Mouse (Mus musculus) left cerebral cortex, adult 8-10 months (tissue): ENCODE results near the gene Sigmar1. TPM values are rescaled to one million over a fixed set of nuclear protein-coding genes. Genes with fewer than 3 reads are reported as not detected.
A peak's percentile ranks its signal among the peaks of the same experiment; 100 is the strongest.

Source experiments
- DNase-seq, 2 experiments: peaks; one replicate each; pipeline ENCODE4 v3.0.0; 2022; ENCODE audit warnings: low spot score in 2 of 2
- total RNA-seq, 4 experiments: library from RNA; stranded (reverse); gene quantifications; 2 replicates each; pipeline ENCODE4 v1.2.4; 2022

Sigmar1 gene
- total RNA-seq, 4 experiments from 2014 or later: 49.7 to 59.2 (median 54.4) TPM

DNA sequence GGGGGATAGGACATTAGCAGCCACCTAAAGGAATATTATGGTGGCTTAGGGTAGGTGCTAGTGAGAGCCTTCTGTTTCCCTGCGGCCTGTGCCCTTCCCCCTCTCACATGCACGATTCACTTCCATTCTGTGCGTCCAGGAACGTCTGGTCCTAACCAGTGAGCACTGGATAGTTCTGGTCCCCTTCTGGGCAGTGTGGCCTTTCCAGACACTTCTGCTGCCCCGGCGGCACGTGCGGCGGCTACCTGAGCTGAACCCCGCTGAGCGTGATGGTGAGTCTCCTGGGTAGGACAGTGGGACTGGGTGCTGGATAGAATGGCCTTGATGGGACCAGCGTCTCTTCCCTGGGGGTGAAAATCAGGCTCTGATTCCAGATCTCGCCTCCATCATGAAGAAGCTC is 1.4 kb upstream of the Sigmar1 start:
- DNase-seq: no peak

GRCm38 (mm10) chr4:41756440-41756839 is 483 bp upstream of the Sigmar1 start:
- DNase-seq: no peak

DNA sequence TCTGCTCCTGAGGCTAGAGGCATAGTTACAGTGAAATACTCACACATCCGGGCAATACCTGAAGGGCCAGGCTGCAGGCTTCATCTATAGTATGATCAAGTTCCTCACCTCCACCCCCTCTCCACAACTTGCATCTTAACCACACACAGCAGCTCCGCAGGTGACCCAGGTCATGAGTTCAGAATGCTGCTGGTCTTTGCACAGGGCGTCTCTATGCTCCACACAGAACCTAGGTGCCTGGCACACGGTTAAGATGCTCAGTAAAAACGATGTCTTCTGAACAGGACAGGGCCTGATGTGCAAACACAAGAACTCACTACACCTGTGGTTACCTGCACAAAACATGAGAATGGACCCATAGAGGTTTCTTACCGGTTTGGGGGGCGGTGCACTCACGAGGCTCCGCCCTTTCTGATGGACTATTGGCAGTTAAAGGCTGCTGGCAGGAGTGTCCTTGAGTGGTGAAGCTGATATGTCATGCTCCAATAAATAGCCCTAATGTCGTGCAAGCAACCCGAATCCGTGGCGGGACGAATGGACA is 1.1 kb downstream of the Sigmar1 start, which contains the start of gene Galt:
Gene Galt (plus strand): TSS at position 432 of the 541 bp plus-strand sequence.
- DNase-seq: no peak

- DNase-seq: no peak
These were observed 10.9 kb downstream of the Sigmar1 start for GRCm38 (mm10) chr4:41745021-41745420.

- no peak for DNase-seq
These were observed 11.8 kb downstream of the Sigmar1 start for GRCm38 (mm10) chr4:41744131-41744530.

DNA sequence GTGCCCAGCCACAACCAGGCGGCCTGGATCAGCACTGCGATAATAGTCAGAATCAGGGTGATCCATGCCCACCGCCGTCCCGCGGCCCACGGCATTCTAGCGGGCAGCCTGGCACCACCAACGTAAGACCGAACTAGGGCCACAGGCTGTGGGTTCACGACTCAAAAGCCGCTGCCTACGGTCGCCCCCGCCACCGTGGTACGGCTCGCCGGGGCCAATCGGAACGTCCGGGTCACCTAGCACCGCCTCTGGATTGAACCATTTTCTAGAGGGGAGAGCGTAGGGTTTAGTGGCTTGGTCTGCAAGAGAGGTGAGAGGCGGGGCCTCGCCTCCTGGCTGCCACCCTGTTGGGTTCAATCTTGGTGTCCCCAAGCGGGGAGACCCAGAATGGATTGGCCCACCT is 14.8 kb downstream of the Sigmar1 start:
- peak; percentile 88 to 94 for DNase-seq

DNA sequence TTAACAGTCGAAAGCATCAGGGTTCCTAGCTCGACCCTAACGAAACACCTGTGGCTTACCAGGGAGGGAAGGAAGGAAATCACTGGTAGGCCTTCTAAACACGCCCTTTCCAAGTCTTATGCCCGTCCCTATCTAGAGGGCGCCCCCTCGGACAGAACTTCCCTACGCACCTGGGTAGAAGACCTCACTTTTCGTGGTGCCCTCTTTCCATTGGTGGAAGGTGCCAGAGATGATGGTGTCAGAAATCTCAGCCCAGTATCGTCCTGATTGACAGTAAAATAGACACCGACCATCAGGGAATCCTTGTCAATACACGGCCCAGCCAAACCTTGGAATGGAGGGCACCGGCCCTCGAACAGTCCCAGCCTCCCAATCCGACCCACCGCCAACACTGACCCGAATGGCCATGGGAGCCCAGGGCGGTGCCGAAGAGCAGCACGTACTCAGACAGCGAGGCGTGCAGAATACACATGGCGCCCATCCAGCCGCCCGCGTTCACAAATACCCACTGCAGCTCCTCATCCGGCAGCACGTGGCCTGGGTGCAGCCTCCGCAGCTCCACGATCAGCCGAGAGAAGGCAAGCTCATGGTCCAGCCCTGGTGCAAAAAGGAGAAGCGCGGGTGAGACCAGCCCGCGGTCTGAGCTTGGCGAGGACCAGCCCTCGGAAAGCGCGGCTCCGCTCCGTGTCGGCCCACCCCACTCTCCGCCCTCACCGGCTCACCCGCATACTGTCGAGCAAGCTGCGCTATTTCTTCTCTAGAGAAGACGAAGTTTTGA is 15.4 kb downstream of the Sigmar1 start:
- peak; percentile 57 to 81 for DNase-seq

GRCm38 (mm10) chr4:41739260-41739659 is 16.7 kb downstream of the Sigmar1 start:
- no peak for DNase-seq

DNA sequence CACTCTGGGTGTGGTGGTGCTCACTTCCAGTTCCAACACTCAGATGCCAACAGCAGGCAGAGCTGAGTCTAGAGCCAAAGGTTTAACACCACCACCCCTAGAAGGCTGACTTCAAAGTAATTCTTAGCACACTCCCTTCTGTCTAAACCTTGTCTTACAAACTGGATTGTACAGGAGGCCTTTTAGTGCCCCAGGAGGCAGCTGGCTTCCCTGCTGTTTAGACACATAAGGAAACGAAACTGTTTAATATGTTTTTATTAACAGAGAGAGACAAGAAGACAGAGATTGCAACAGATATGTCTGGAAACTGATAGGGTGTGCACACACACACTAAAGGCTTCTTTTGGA is 17.7 kb downstream of the Sigmar1 start:
- DNase-seq: no peak

DNA sequence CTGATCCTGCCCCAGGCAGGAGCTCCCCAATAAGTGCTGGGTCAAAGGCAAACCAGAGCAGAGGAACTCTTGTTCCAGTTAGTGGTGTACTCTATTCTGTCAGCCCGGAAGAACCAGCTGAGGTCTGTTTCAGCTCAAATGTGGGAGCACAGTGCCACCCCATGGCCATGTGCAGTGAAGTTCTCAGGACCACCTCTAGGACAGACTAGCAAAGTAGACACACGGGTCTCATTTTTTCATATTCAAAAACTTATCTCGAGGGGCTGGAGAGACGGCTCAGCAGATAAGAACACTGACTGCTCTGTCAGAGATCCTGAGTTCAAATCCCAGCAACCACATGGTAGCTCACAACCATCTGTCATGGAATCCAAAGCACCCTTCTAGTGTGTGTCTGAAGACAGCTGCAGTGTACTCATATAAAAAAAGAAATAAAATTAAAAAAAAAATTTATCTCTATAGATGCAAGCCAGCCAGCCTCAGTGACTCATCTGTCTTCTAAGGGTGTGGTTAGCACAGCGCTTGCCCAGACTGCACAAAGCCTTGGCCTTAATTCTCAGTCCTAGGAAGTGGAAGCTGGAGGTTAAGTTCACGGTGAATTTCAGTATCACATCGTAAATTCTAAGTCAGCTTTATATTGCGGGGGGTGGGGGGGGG is 18.2 kb downstream of the Sigmar1 start:
- DNase-seq: peak; percentile 60 to 62

GRCm38 (mm10) chr4:41731052-41731765 is 24.7 kb downstream of the Sigmar1 start, which contains the start of gene Arid3c:
Gene Arid3c (minus strand): TSS chr4:41731142.
- DNase-seq: no peak

GRCm38 (mm10) chr4:41726826-41727621 is 28.9 kb downstream of the Sigmar1 start:
- DNase-seq: no peak

- DNase-seq: peak; percentile 77 to 96
These were observed 33.0 kb downstream of the Sigmar1 start, which contains the start of gene Dctn3 for GRCm38 (mm10) chr4:41722918-41723351. Gene Dctn3 (minus strand): TSS chr4:41723170.

GRCm38 (mm10) chr4:41716834-41717233 is 39.1 kb downstream of the Sigmar1 start:
- no peak for DNase-seq

- DNase-seq: no peak
These were observed 40.4 kb downstream of the Sigmar1 start for GRCm38 (mm10) chr4:41715596-41715995.

- no peak for DNase-seq
These were observed 40.9 kb downstream of the Sigmar1 start for GRCm38 (mm10) chr4:41715082-41715481.

DNA sequence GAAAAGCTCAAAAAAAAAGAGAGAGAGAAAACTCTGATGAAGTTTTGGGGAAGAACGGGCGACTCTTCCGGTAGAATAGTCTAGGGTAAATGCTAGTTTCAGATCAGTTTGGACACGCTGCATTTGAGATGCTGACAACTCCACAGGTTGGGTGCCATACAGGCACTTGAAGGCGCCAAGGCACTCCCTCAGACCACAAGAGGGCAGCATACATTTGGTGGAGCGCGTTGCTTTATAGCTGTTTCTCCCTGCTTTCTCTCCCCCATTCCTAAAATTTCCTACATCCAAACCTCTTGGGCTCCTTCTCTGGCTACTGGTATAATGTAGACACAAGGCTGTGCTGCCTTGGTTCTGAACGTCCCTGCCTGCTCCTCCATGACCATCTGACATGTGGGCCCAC is 41.7 kb downstream of the Sigmar1 start:
- peak in 1 of 2 experiments; percentile 59 for DNase-seq

- peak; percentile 74 to 75 for DNase-seq
These were observed 42.5 kb downstream of the Sigmar1 start, which contains the start of gene Rpp25l for GRCm38 (mm10) chr4:41713197-41714067. Gene Rpp25l (minus strand): TSS chr4:41713534.

- no peak for DNase-seq
These were observed 43.3 kb downstream of the Sigmar1 start for GRCm38 (mm10) chr4:41712421-41713196.
